Mouse (Mus musculus) kidney, postnatal 0 days (tissue): Measurements from ENCODE around the gene Mrpl35. TPM values are rescaled to one million over a fixed set of nuclear protein-coding genes. Genes with fewer than 3 reads are reported as not detected.

Experiments used
- ATAC-seq: fragments of 200-750 bp; cut with Nextera tagmentation; replicated peaks from 2 replicates; pipeline ENCODE4 v1.8.0; 2017; ENCODE audit warnings: low read depth, moderate number of reproducible peaks, moderate TSS enrichment, moderate library complexity; ENCODE audit not compliant: low FRiP score
- DNase-seq: peaks from one replicate; pipeline ENCODE4 v3.0.0-alpha.2; 2016; ENCODE audit warnings: low spot score
- H3K27ac ChIP-seq: fragments of 300-500 bp; sonication (generic); 2 replicates; pipeline ENCODE4 v1.5.1; 2014; ENCODE audit warnings: mild to moderate bottlenecking
- H3K27me3 ChIP-seq: fragments of 300-500 bp; sonication (generic); 2 replicates; pipeline ENCODE4 v1.6.1; 2014; ENCODE audit warnings: low read length, mixed read lengths; ENCODE audit not compliant: insufficient read depth
- H3K36me3 ChIP-seq: fragments of 300-500 bp; sonication (generic); 2 replicates; pipeline ENCODE4 v1.6.1; 2014; ENCODE audit warnings: low read length, mixed read lengths; ENCODE audit not compliant: insufficient read depth
- H3K4me1 ChIP-seq: fragments of 300-500 bp; sonication (generic); replicated peaks from 2 replicates; pipeline ENCODE4 v1.6.1; 2014; ENCODE audit warnings: antibody characterized with exemption, low read length, mixed read lengths; ENCODE audit not compliant: insufficient read depth
- H3K4me2 ChIP-seq: fragments of 300-500 bp; sonication (generic); 2 replicates; pipeline ENCODE4 v1.6.1; 2014; ENCODE audit warnings: mild to moderate bottlenecking, low read length, moderate library complexity, mixed read lengths
- H3K4me3 ChIP-seq: fragments of 300-500 bp; sonication (generic); replicated peaks from 2 replicates; pipeline ENCODE4 v1.5.1; 2014; ENCODE audit warnings: low read depth, low read length
- H3K9ac ChIP-seq: fragments of 300-500 bp; sonication (generic); 2 replicates; pipeline ENCODE4 v1.6.1; 2014; ENCODE audit warnings: low read depth, low read length
- H3K9me3 ChIP-seq: fragments of 300-500 bp; sonication (generic); replicated peaks from 2 replicates; pipeline ENCODE4 v1.6.1; 2016; ENCODE audit warnings: low read length, inconsistent platforms, mixed read lengths
- CTCF ChIP-seq: IDR thresholded peaks from 2 replicates; pipeline ENCODE4 v1.5.1; 2016; ENCODE audit warnings: antibody characterized with exemption, low read depth, mild to moderate bottlenecking, moderate library complexity
- WGBS: fragments of 180-500 bp; shearing (Covaris S2); extraction: QIAGEN DNeasy Blood & Tissue Kit; methylation state at CpG from one replicate; pipeline ENCODE4 v1.1.7; 2014; 5-methylcytosine and 5-hydroxymethylcytosine counted together
- polyA plus RNA-seq: library from polyadenylated mRNA; unstranded; fragments of >200 nt; fragmentation: Nextera tagmentation; extraction: Ambion mirVana; gene quantifications from 2 replicates; pipeline ENCODE4 v1.2.1, GENCODE M21; 2015

The Mrpl35 gene
- polyA plus RNA-seq, 1 experiment from 2014 or later: 86.4 TPM

- H3K27ac ChIP-seq: no peak overlapping the region
- H3K36me3 ChIP-seq: no peaks in the 10 kb centered on the region
- H3K4me3 ChIP-seq: no peak overlapping the region
- peak; percentile 49 for TF ChIP-seq CTCF
- H3K9me3 ChIP-seq: no peaks in the 10 kb centered on the region
- 76% methylated on average over 12 of the region's 12 CpGs for WGBS
- H3K4me1 ChIP-seq: no peaks in the 10 kb centered on the region
- peak; percentile 17 for DNase-seq
- H3K4me2 ChIP-seq: no peak overlapping the region
- H3K27me3 ChIP-seq: no peaks in the 10 kb centered on the region
- ATAC-seq: no peak
- no peak overlapping the region for H3K9ac ChIP-seq
These were observed 56.7 kb downstream of the Mrpl35 start for GRCm38 (mm10) chr6:71769901-71770690.

- Histone ChIP-seq H3K27ac (no peak overlapping the region), H3K36me3 (no peaks in the 10 kb centered on the region), H3K27me3 (no peaks in the 10 kb centered on the region), H3K4me2 (no peak overlapping the region), H3K4me3 (no peak overlapping the region), H3K4me1 (no peaks in the 10 kb centered on the region), H3K9me3 (no peaks in the 10 kb centered on the region), H3K9ac (no peak overlapping the region)
- ATAC-seq: no peak
- WGBS: 69% methylated on average over 4 of the region's 4 CpGs
- DNase-seq: no peak
- no peak for TF ChIP-seq CTCF
These were observed 59.0 kb downstream of the Mrpl35 start for GRCm38 (mm10) chr6:71767761-71768160.

Other genes starting within 250 kb of the Mrpl35 start
- 25.6 and 26.4 TPM in 2 replicates for gene Kdm3a, start 194.0 kb downstream of the Mrpl35 start, polyA plus RNA-seq
- gene Reep1, start 119.4 kb downstream of the Mrpl35 start, polyA plus RNA-seq: 5.3 and 5.7 TPM in 2 replicates
- 222 and 244 TPM in 2 replicates for gene Immt, start 4.4 kb upstream of the Mrpl35 start, polyA plus RNA-seq
- 61.3 and 66.4 TPM in 2 replicates for gene Ptcd3, start 81.8 kb upstream of the Mrpl35 start, polyA plus RNA-seq
- gene Polr1a, start 82.1 kb upstream of the Mrpl35 start, polyA plus RNA-seq: 17.5 and 18.3 TPM in 2 replicates